Mouse (Mus musculus) limb, embryonic 15.5 days (tissue): Measurements from ENCODE around the gene 1110059G10Rik. TPM values are rescaled to one million over a fixed set of nuclear protein-coding genes. Genes with fewer than 3 reads are reported as not detected.

Experiments used
- ATAC-seq: fragments of 200-750 bp; cut with Nextera tagmentation; 2 replicates; pipeline ENCODE4 v1.8.0; 2017; ENCODE audit warnings: low read depth, moderate TSS enrichment; ENCODE audit not compliant: insufficient number of reproducible peaks, low FRiP score, low TSS enrichment
- H3K27ac ChIP-seq: fragments of 300-500 bp; sonication (generic); 2 replicates; pipeline ENCODE4 v1.5.1; 2015; ENCODE audit warnings: moderate library complexity, mild to moderate bottlenecking, inconsistent platforms
- H3K27me3 ChIP-seq: fragments of 300-500 bp; sonication (generic); 2 replicates; pipeline ENCODE4 v1.6.1; 2015; ENCODE audit warnings: inconsistent platforms
- H3K36me3 ChIP-seq: fragments of 300-500 bp; sonication (generic); 2 replicates; pipeline ENCODE4 v1.6.1; 2015; ENCODE audit warnings: inconsistent platforms
- H3K4me1 ChIP-seq: fragments of 300-500 bp; sonication (generic); 2 replicates; pipeline ENCODE4 v1.6.1; 2015; ENCODE audit warnings: inconsistent platforms
- H3K4me2 ChIP-seq: fragments of 300-500 bp; sonication (generic); 2 replicates; pipeline ENCODE4 v1.6.1; 2015; ENCODE audit warnings: mild to moderate bottlenecking, inconsistent platforms
- H3K4me3 ChIP-seq: fragments of 300-500 bp; sonication (generic); 2 replicates; pipeline ENCODE4 v1.5.1; 2015; ENCODE audit warnings: mild to moderate bottlenecking, inconsistent platforms
- H3K9ac ChIP-seq: fragments of 300-500 bp; sonication (generic); 2 replicates; pipeline ENCODE4 v1.6.1; 2015; ENCODE audit warnings: inconsistent platforms
- H3K9me3 ChIP-seq: fragments of 300-500 bp; sonication (generic); 2 replicates; pipeline ENCODE4 v1.6.1; 2016; ENCODE audit warnings: inconsistent platforms
- WGBS: fragments of 180-500 bp; shearing (Covaris S2); methylation state at CpG from one replicate; pipeline ENCODE4 v1.1.7; 2015; 5-methylcytosine and 5-hydroxymethylcytosine counted together
- polyA plus RNA-seq: library from polyadenylated mRNA; unstranded; fragments of >200 nt; fragmentation: Nextera tagmentation; extraction: Ambion mirVana; gene quantifications from 2 replicates; pipeline ENCODE4 v1.2.1, GENCODE M21; 2015

1110059G10Rik gene
- polyA plus RNA-seq: 25.5 and 29.9 TPM in 2 replicates

- H3K4me2 ChIP-seq: peak within 1 kb of the TSS; percentile 74
- peaks cover 7% of the 10 kb centered on the region for H3K4me1 ChIP-seq
- no peaks in the 10 kb centered on the region for H3K27me3 ChIP-seq
- H3K36me3 ChIP-seq: peaks cover 6% of the 10 kb centered on the region
- no peaks in the 10 kb centered on the region for H3K9me3 ChIP-seq
- ATAC-seq: peak; percentile 93
- under 1% methylated on average over 64 of the region's 64 CpGs for WGBS
- peak within 1 kb of the TSS; percentile 69 for H3K9ac ChIP-seq
- peak within 1 kb of the TSS; percentile 78 for H3K4me3 ChIP-seq
- peak within 1 kb of the TSS; percentile 82 for H3K27ac ChIP-seq
Observed at GRCm38 (mm10) chr9:122950643-122951475, at the start of gene 1110059G10Rik, which contains the start of gene Kif15. Gene 1110059G10Rik (minus strand): TSS chr9:122951000. Gene Kif15 (plus strand): TSS chr9:122951046.

GRCm38 (mm10) chr9:122999193-122999586 lies 48.4 kb upstream of the 1110059G10Rik start:
- H3K27ac ChIP-seq: no peak overlapping the region
- no peaks in the 10 kb centered on the region for H3K4me1 ChIP-seq
- peaks cover 59% of the 10 kb centered on the region for H3K36me3 ChIP-seq
- H3K4me2 ChIP-seq: no peak overlapping the region
- H3K4me3 ChIP-seq: no peak overlapping the region
- H3K9me3 ChIP-seq: no peaks in the 10 kb centered on the region
- H3K9ac ChIP-seq: no peak overlapping the region
- 93% methylated on average over 4 of the region's 4 CpGs for WGBS
- H3K27me3 ChIP-seq: no peaks in the 10 kb centered on the region
- ATAC-seq: no peak

- H3K9ac ChIP-seq: no peak overlapping the region
- 92% methylated on average over 10 of the region's 10 CpGs for WGBS
- H3K27ac ChIP-seq: no peak overlapping the region
- no peak overlapping the region for H3K4me3 ChIP-seq
- no peaks in the 10 kb centered on the region for H3K4me1 ChIP-seq
- ATAC-seq: no peak
- H3K36me3 ChIP-seq: peaks cover 54% of the 10 kb centered on the region
- H3K4me2 ChIP-seq: no peak overlapping the region
- H3K9me3 ChIP-seq: no peaks in the 10 kb centered on the region
- no peaks in the 10 kb centered on the region for H3K27me3 ChIP-seq
Observed at GRCm38 (mm10) chr9:122998406-122999192, 47.8 kb upstream of the 1110059G10Rik start.

GRCm38 (mm10) chr9:122928915-122929314 lies 21.9 kb downstream of the 1110059G10Rik start:
- H3K4me2 ChIP-seq: no peak overlapping the region
- WGBS: 93% methylated on average over 3 of the region's 3 CpGs

GRCm38 (mm10) chr9:122922936-122923381 lies 27.8 kb downstream of the 1110059G10Rik start, which contains the start of gene Zfp105:
Gene Zfp105 (plus strand): TSS chr9:122923072.
- Histone ChIP-seq H3K27ac (peak within 1 kb of the TSS; percentile 84), H3K9ac (peak within 1 kb of the TSS; percentile 73), H3K4me1 (peaks cover 7% of the 10 kb centered on the region; the same call in 1 of the 2 replicates), H3K27me3 (no peaks in the 10 kb centered on the region), H3K4me3 (peak within 1 kb of the TSS; percentile 78), H3K9me3 (no peaks in the 10 kb centered on the region), H3K4me2 (peak within 1 kb of the TSS; percentile 59), H3K36me3 (peaks cover 32% of the 10 kb centered on the region)
- WGBS: under 1% methylated on average over 43 of the region's 43 CpGs
- ATAC-seq: peak; percentile 84

More at GRCm38 (mm10) chr9:122928915-122929314, 21.9 kb downstream of the 1110059G10Rik start:
- ATAC-seq: no peak
- H3K4me1 ChIP-seq: peaks cover under 1% of the 10 kb centered on the region; the same call in 1 of the 2 replicates
- H3K36me3 ChIP-seq: peaks cover 72% of the 10 kb centered on the region
- H3K4me3 ChIP-seq: no peak overlapping the region
- no peak overlapping the region for H3K27ac ChIP-seq
- no peaks in the 10 kb centered on the region for H3K9me3 ChIP-seq
- H3K27me3 ChIP-seq: no peaks in the 10 kb centered on the region
- H3K9ac ChIP-seq: no peak overlapping the region

- H3K9me3 ChIP-seq: no peaks in the 10 kb centered on the region
- peaks cover 7% of the 10 kb centered on the region; the same call in 1 of the 2 replicates for H3K4me1 ChIP-seq
- peaks cover 27% of the 10 kb centered on the region for H3K36me3 ChIP-seq
- no peak overlapping the region for H3K9ac ChIP-seq
- 25% methylated on average over 3 of the region's 3 CpGs for WGBS
- H3K4me2 ChIP-seq: peak overlapping the region; percentile 59
- H3K27ac ChIP-seq: no peak overlapping the region; the same call in 1 of the 2 replicates
- ATAC-seq: no peak
- no peaks in the 10 kb centered on the region for H3K27me3 ChIP-seq
- peak overlapping the region; percentile 78 for H3K4me3 ChIP-seq
Observed at GRCm38 (mm10) chr9:122922436-122922835, 28.4 kb downstream of the 1110059G10Rik start.

- Histone ChIP-seq H3K27ac (no peak overlapping the region), H3K9ac (peak overlapping the region; percentile 51), H3K9me3 (no peaks in the 10 kb centered on the region), H3K27me3 (no peaks in the 10 kb centered on the region), H3K4me2 (peak overlapping the region; percentile 70), H3K36me3 (no peaks in the 10 kb centered on the region), H3K4me1 (peaks cover 5% of the 10 kb centered on the region; the same call in 1 of the 2 replicates), H3K4me3 (peak overlapping the region; percentile 53)
- 13% methylated on average over 32 of the region's 32 CpGs for WGBS
- ATAC-seq: peak; percentile 74
Observed at GRCm38 (mm10) chr9:122902717-122903535, 47.9 kb downstream of the 1110059G10Rik start.

- H3K27ac ChIP-seq: no peak overlapping the region
- no peaks in the 10 kb centered on the region for H3K27me3 ChIP-seq
- H3K9me3 ChIP-seq: no peaks in the 10 kb centered on the region
- H3K9ac ChIP-seq: no peak overlapping the region
- H3K36me3 ChIP-seq: peaks cover 1% of the 10 kb centered on the region
- WGBS: 83% methylated on average over 2 of the region's 2 CpGs
- H3K4me3 ChIP-seq: no peak overlapping the region
- ATAC-seq: no peak
- H3K4me2 ChIP-seq: no peak overlapping the region
- H3K4me1 ChIP-seq: peaks cover 5% of the 10 kb centered on the region; the same call in 1 of the 2 replicates
Observed at GRCm38 (mm10) chr9:122901047-122901446, 49.8 kb downstream of the 1110059G10Rik start.

Other genes with a start within 250 kb of the 1110059G10Rik start
- gene Topaz1, start 203.7 kb downstream of the 1110059G10Rik start, polyA plus RNA-seq: not detected in 2 replicates
- gene Tcaim, start 145.5 kb downstream of the 1110059G10Rik start, polyA plus RNA-seq: 7.0 and 8.1 TPM in 2 replicates
- 0.42 TPM in 1 of 2 replicates, not detected in the other for gene Gm35549, start 107.0 kb downstream of the 1110059G10Rik start, polyA plus RNA-seq
- 59.7 and 66.5 TPM in 2 replicates for gene Zfp445, start 85.0 kb downstream of the 1110059G10Rik start, polyA plus RNA-seq
- gene Zkscan7, start 65.3 kb downstream of the 1110059G10Rik start, polyA plus RNA-seq: 4.1 and 5.8 TPM in 2 replicates
- gene Zfp105, start 27.9 kb downstream of the 1110059G10Rik start, polyA plus RNA-seq: 16.7 and 17.0 TPM in 2 replicates
- 38.7 and 41.9 TPM in 2 replicates for gene Kif15, start within 50 bp of the 1110059G10Rik start, polyA plus RNA-seq
- 24.5 and 25.6 TPM in 2 replicates for gene Tmem42, start 70.3 kb upstream of the 1110059G10Rik start, polyA plus RNA-seq
- 0.36 and 0.46 TPM in 2 replicates for gene Tgm4, start 83.7 kb upstream of the 1110059G10Rik start, polyA plus RNA-seq
- 70.3 and 78.2 TPM in 2 replicates for gene Zdhhc3, start 162.2 kb upstream of the 1110059G10Rik start, polyA plus RNA-seq
- gene Exosc7, start 162.2 kb upstream of the 1110059G10Rik start, polyA plus RNA-seq: 103 and 108 TPM in 2 replicates
- 10.5 and 14.1 TPM in 2 replicates for gene Clec3b, start 199.9 kb upstream of the 1110059G10Rik start, polyA plus RNA-seq